Mouse (Mus musculus) inflammation-experienced regulatory T-cells, adult 16 weeks (primary cell): ENCODE data around the gene Eif4g1. TPM values are rescaled to one million over a fixed set of nuclear protein-coding genes. Genes with fewer than 3 reads are reported as not detected.

Source experiments
- polyA plus RNA-seq: library from polyadenylated mRNA; unstranded; fragments of 100-300 nt; shearing (Covaris generic); gene quantifications from one replicate; pipeline ENCODE4 v1.2.1, GENCODE M21; 2017

Eif4g1 gene
- polyA plus RNA-seq: 165 TPM

GRCm38 (mm10) chr16:20668013-20668412, at the start of gene Eif4g1:
Eif4g1 (plus strand) TSS chr16:20668313.

DNA sequence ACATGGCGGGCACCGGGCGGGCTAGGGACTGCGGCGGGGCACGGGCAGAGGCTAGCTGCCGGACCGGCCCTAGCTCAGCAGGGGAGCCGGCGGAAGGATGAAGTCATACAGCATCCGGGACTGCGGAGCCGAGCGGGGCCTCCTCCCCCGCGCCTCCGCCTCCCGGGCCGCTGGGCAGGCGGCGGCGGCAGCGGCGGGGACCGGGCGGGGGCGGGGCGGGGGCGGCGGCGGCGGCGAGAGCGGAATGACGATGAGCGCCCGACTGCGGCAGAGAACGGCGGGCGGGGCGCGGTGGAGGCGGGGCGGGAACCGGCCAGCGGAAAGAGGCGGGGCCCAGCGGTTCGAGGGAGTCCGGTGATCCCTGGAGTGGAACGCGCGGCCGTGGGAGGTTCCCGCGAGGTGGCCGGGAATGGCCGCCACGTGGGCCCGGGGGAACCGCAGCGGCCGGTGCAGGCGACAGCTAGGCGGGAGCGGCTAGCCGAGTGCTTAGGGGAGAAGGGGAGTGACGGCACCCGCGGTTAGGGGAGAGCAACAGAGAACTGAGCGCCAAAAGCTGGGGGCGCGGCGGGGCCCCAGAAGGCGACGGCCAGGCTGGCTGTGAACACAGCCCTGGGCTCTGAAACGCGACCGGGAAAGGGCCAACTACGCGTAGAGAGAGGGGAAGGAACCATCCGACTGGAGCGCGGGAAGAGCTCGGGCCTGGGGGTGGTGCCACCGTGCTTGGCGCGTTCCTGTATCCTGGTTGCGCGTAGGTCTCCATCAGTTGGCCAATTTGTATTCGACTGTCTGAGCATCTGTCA, 46.7 kb upstream of the Eif4g1 start, which contains the start of gene Camk2n2:
Gene Camk2n2 (minus strand): TSS at position 97 of the 800 bp plus-strand sequence.

GRCm38 (mm10) chr16:20629731-20630634, 38.1 kb upstream of the Eif4g1 start, which contains the start of gene Ece2:
Ece2 (plus strand) TSS chr16:20629828.

GRCm38 (mm10) chr16:20651076-20651946, 16.8 kb upstream of the Eif4g1 start, which contains the start of gene Psmd2:
Psmd2 (plus strand) TSS chr16:20651652.

DNA sequence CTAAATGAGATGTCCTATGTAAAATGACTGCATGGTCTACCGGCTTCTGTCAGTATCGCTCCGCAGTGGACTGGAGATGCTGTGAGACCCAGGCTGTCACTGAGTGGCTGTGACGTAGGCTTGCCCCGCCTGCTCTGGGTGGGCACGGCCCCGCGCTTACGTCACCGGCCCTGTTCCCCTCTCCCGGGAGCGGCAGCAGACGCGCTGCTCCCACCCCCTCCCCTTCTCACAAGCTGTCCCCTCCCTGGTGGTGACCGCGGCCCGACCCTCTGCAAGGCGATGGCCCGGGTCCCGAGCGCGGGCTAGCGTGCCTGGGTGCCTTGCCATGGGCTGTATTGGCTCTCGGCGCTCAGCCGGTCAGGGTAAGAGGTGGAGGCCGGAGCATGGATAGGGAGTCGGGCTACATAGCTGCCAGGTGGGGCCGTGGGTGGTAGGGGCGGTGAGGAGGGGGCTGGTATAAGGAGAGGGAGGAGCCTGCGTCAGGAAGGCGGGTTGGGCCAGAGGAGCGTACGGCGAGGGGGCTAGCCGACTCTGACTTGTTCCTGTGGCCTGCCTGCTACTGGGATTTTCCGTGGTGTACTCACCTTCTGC, 25.1 kb downstream of the Eif4g1 start, which contains the start of gene Fam131a:
Gene Fam131a (plus strand): TSS at position 131 of the 591 bp plus-strand sequence.

DNA sequence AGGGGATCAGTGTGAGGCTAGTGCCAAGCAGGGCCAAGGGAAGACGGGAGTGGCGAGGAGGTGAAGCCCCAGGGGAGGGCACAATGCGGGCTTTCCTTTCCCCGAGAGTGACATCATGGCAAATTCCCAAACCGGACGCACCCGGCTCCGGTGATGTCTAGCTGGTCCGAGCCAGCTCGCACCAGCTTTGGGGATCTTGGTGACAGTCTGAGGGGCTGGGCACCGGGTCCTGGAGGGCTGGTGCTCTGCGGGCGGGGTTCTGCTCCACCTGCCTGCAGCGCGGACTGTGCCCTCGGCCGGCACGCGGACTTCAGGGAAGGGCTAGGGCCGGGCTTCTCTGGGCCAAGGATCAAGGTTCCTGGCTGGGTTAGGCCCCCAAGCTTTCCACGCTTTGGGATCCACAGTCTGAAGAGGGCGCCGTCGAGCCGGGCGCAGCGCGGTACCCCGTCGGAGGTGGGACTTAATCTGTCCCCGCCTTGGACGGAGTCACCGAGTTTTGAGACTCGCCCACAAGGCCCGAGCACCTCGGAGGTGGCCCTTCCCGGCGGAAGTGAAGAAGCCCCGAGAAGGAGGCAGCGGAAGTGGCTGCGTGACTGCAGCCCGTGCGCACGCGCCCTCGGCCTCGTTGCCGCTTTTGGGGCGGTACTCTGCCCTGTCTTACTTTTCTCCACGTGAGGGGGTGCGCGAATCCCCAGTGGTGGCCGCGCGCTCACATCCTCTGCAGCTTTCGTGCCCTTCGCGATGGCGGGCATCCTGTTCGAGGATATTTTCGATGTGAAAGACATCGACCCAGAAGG, 49.3 kb downstream of the Eif4g1 start, which contains the start of the genes Polr2h and Clcn2:
Gene Polr2h (plus strand): TSS at position 485 of the 797 bp plus-strand sequence.
Gene Clcn2 (minus strand): TSS at position 566 of the 797 bp plus-strand sequence.

DNA sequence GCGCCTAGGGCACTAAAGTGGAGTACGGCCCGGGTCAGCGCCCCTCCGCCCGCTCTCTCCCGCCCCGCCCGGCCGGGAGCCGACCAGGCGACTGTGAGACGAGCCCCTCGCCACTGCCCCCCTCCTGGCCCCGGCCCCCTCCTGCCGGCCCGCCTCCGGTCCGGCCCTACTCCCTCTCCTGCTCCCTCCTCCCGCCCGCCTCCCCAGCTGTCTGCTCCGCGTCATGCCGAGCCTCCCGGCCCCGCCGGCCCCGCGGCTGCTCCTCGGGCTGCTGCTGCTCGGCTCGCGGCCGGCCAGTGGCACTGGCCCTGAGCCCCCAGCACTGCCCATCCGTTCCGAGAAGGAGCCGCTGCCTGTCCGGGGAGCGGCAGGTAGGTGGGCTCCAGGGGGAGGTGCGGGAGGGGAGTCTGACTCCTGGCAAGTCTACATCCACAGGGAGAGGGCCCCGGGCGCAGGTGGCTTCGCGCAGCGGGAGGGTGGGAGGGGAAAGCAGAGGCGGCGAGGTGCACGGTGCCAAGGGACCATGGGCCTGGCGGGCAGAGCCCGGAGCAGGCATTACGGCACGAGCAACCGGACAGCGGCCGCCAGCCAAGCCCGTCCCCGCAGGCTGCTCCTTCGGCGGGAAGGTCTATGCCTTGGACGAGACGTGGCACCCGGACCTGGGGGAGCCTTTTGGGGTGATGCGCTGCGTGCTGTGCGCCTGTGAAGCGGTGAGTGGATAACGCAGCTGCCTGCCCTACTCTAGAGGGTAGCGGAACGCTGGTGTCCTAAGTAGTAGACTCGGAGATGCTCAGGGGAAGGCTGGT, 65.0 kb downstream of the Eif4g1 start, which contains the start of gene Chrd:
Gene Chrd (plus strand): TSS at position 203 of the 806 bp plus-strand sequence.

GRCm38 (mm10) chr16:20733731-20734730, 65.9 kb downstream of the Eif4g1 start, which contains the start of gene Thpo:
Thpo (minus strand) TSS chr16:20734511.

Other genes starting within 250 kb of the Eif4g1 start
- 49.0 TPM for gene Abcc5, start 241.9 kb upstream of the Eif4g1 start, polyA plus RNA-seq
- gene Eif2b5, start 169.5 kb upstream of the Eif4g1 start, polyA plus RNA-seq: 21.3 TPM
- gene Dvl3, start 151.3 kb upstream of the Eif4g1 start, polyA plus RNA-seq: 5.8 TPM
- gene Ap2m1, start 132.8 kb upstream of the Eif4g1 start, polyA plus RNA-seq: 486 TPM
- 122 TPM for gene Abcf3, start 119.7 kb upstream of the Eif4g1 start, polyA plus RNA-seq
- gene Vwa5b2, start 78.8 kb upstream of the Eif4g1 start, polyA plus RNA-seq: 0.30 TPM
- gene Eef1akmt4, start 56.7 kb upstream of the Eif4g1 start, polyA plus RNA-seq: 16.9 TPM
- gene Gm49333, start 56.7 kb upstream of the Eif4g1 start, polyA plus RNA-seq: not detected
- gene Alg3, start 56.6 kb upstream of the Eif4g1 start, polyA plus RNA-seq: 44.0 TPM
- not detected for gene Camk2n2, start 47.0 kb upstream of the Eif4g1 start, polyA plus RNA-seq
- gene Ece2, start 38.5 kb upstream of the Eif4g1 start, polyA plus RNA-seq: not detected
- 308 TPM for gene Psmd2, start 16.7 kb upstream of the Eif4g1 start, polyA plus RNA-seq
- gene Fam131a, start 24.9 kb downstream of the Eif4g1 start, polyA plus RNA-seq: 1.2 TPM
- gene Polr2h, start 49.4 kb downstream of the Eif4g1 start, polyA plus RNA-seq: 64.9 TPM
- 0.88 TPM for gene Clcn2, start 49.4 kb downstream of the Eif4g1 start, polyA plus RNA-seq
- gene Chrd, start 64.8 kb downstream of the Eif4g1 start, polyA plus RNA-seq: not detected
- not detected for gene Thpo, start 66.2 kb downstream of the Eif4g1 start, polyA plus RNA-seq